Mouse (Mus musculus): ENCODE results near the gene D230025D16Rik. TPM values are rescaled to one million over a fixed set of nuclear protein-coding genes. Genes with fewer than 3 reads are reported as not detected.

D230025D16Rik gene
- polyA plus RNA-seq, 1 experiment from 2014 or later = 30.9 TPM

- ATAC-seq (peak; percentile 86), DNase-seq (peak; percentile 83)
- 56% methylated on average over 8 of the region's 8 CpGs for WGBS (ENCODE audit: insufficient replicate concordance)
- H3K27me3 ChIP-seq (ENCODE audit: insufficient read depth, low read length) = no peaks in the 10 kb centered on the region
- peaks cover 60% of the 10 kb centered on the region for H3K36me3 ChIP-seq (replicated peaks; ENCODE audit: insufficient read depth, low read length)
- TF ChIP-seq CTCF (IDR thresholded peaks at IDR 0.05; ENCODE audit: low read depth) (no peak), EP300 (IDR thresholded peaks at IDR 0.05; ENCODE audit: low read depth) (peak; percentile 93)
- peak overlapping the region; percentile 61 for H3K9ac ChIP-seq (replicated peaks)
- H3K9me3 ChIP-seq (ENCODE audit: low read length) = no peaks in the 10 kb centered on the region
- H3K4me1 ChIP-seq (ENCODE audit: insufficient read depth) = peaks cover 59% of the 10 kb centered on the region
- peak overlapping the region; percentile 90 for H3K4me2 ChIP-seq (ENCODE audit: low read depth, low read length)
- H3K4me3 ChIP-seq (ENCODE audit: low read depth, low read length) = peak overlapping the region; percentile 94
- peak overlapping the region; percentile 84 for H3K27ac ChIP-seq (ENCODE audit: low read depth)
Measured at GRCm38 (mm10) chr8:105299962-105300361, 75.0 kb downstream of the D230025D16Rik start.

Other genes with a start within 250 kb of the D230025D16Rik start
- gene Ces2h, start 224.3 kb upstream of the D230025D16Rik start, polyA plus RNA-seq (2015; fragmentation: Nextera tagmentation; extraction: Ambion mirVana) = not detected in 2 replicates
- 97.8 and 102 TPM in 2 replicates for gene Ces3a, start 176.5 kb upstream of the D230025D16Rik start, polyA plus RNA-seq (2015; fragmentation: Nextera tagmentation; extraction: Ambion mirVana)
- gene Ces3b, start 141.4 kb upstream of the D230025D16Rik start, polyA plus RNA-seq (2015; fragmentation: Nextera tagmentation; extraction: Ambion mirVana) = 0.11 and 0.21 TPM in 2 replicates
- gene Ces4a, start 93.3 kb upstream of the D230025D16Rik start, polyA plus RNA-seq (2015; fragmentation: Nextera tagmentation; extraction: Ambion mirVana) = 0.07 TPM in 1 of 2 replicates, not detected in the other
- 10.6 and 10.7 TPM in 2 replicates for gene Cbfb, start 54.5 kb upstream of the D230025D16Rik start, polyA plus RNA-seq (2015; fragmentation: Nextera tagmentation; extraction: Ambion mirVana)
- gene B3gnt9, start 30.0 kb downstream of the D230025D16Rik start, polyA plus RNA-seq (2015; fragmentation: Nextera tagmentation; extraction: Ambion mirVana) = 1.6 and 2.0 TPM in 2 replicates
- gene Tradd, start 39.5 kb downstream of the D230025D16Rik start, polyA plus RNA-seq (2015; fragmentation: Nextera tagmentation; extraction: Ambion mirVana) = 14.3 and 15.1 TPM in 2 replicates
- gene Fbxl8, start 39.5 kb downstream of the D230025D16Rik start, polyA plus RNA-seq (2015; fragmentation: Nextera tagmentation; extraction: Ambion mirVana) = 0.95 and 1.2 TPM in 2 replicates
- gene Hsf4, start 44.7 kb downstream of the D230025D16Rik start, polyA plus RNA-seq (2015; fragmentation: Nextera tagmentation; extraction: Ambion mirVana) = not detected in 2 replicates
- 0.05 and 0.24 TPM in 2 replicates for gene Nol3, start 51.0 kb downstream of the D230025D16Rik start, polyA plus RNA-seq (2015; fragmentation: Nextera tagmentation; extraction: Ambion mirVana)
- 0.38 and 0.65 TPM in 2 replicates for gene 4931428F04Rik, start 64.7 kb downstream of the D230025D16Rik start, polyA plus RNA-seq (2015; fragmentation: Nextera tagmentation; extraction: Ambion mirVana)
- gene Exoc3l, start 71.0 kb downstream of the D230025D16Rik start, polyA plus RNA-seq (2015; fragmentation: Nextera tagmentation; extraction: Ambion mirVana) = 6.6 and 7.1 TPM in 2 replicates
- 62.9 and 65.7 TPM in 2 replicates for gene E2f4, start 72.5 kb downstream of the D230025D16Rik start, polyA plus RNA-seq (2015; fragmentation: Nextera tagmentation; extraction: Ambion mirVana)
- 7.8 TPM in 2 replicates for gene Elmo3, start 80.5 kb downstream of the D230025D16Rik start, polyA plus RNA-seq (2015; fragmentation: Nextera tagmentation; extraction: Ambion mirVana)
- 7.7 and 7.8 TPM in 2 replicates for gene Lrrc29, start 101.1 kb downstream of the D230025D16Rik start, polyA plus RNA-seq (2015; fragmentation: Nextera tagmentation; extraction: Ambion mirVana)
- 75.2 and 75.4 TPM in 2 replicates for gene Tmem208, start 101.2 kb downstream of the D230025D16Rik start, polyA plus RNA-seq (2015; fragmentation: Nextera tagmentation; extraction: Ambion mirVana)
- gene Fhod1, start 122.8 kb downstream of the D230025D16Rik start, polyA plus RNA-seq (2015; fragmentation: Nextera tagmentation; extraction: Ambion mirVana) = 0.70 and 0.82 TPM in 2 replicates
- 0.09 and 0.16 TPM in 2 replicates for gene Slc9a5, start 123.7 kb downstream of the D230025D16Rik start, polyA plus RNA-seq (2015; fragmentation: Nextera tagmentation; extraction: Ambion mirVana)
- gene Plekhg4, start 148.1 kb downstream of the D230025D16Rik start, polyA plus RNA-seq (2015; fragmentation: Nextera tagmentation; extraction: Ambion mirVana) = not detected in 2 replicates
- gene Kctd19, start 188.4 kb downstream of the D230025D16Rik start, polyA plus RNA-seq (2015; fragmentation: Nextera tagmentation; extraction: Ambion mirVana) = not detected in 2 replicates
- 0.09 and 0.11 TPM in 2 replicates for gene Lrrc36, start 188.4 kb downstream of the D230025D16Rik start, polyA plus RNA-seq (2015; fragmentation: Nextera tagmentation; extraction: Ambion mirVana)
- gene Tppp3, start 246.4 kb downstream of the D230025D16Rik start, polyA plus RNA-seq (2015; fragmentation: Nextera tagmentation; extraction: Ambion mirVana) = 1.4 and 3.8 TPM in 2 replicates